Mouse (Mus musculus): Measurements from ENCODE around the gene Bcl7a. TPM values are rescaled to one million over a fixed set of nuclear protein-coding genes. Genes with fewer than 3 reads are reported as not detected.

The Bcl7a gene
- polyA plus RNA-seq, 1 experiment, result 2.3 TPM

DNA sequence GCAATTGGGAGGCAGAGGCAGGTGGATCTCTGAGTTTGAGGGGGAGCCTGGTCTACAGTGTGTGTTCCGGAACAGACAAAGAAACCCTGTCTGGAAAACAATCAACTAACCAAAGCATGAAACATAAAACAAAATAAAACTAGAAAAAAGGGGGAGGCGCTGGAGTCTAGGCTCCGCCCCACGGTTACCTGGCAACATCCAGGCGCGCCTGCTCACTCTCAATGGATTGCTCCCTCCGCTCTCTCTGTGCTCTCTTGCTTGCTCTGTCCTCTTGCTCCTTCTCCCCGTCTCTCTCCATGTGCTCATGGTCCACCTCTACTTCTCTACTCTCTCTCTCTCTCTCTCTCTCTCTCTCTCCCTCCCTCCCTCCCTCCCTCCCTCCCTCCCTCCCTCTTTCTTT is 39.1 kb downstream of the Bcl7a start:
- no peaks in the 10 kb centered on the region for H3K36me3 ChIP-seq (ENCODE audit: control insufficient read depth)
- H3K4me1 ChIP-seq (ENCODE audit: control insufficient read depth), result peaks cover 3% of the 10 kb centered on the region
- no peak for TF ChIP-seq TAL1 (IDR thresholded peaks at IDR 0.05; ENCODE audit: low read length)
- TF ChIP-seq GATA1 (IDR thresholded peaks at IDR 0.05; ENCODE audit: low read length), result no peak
- no peak overlapping the region for H3K4me3 ChIP-seq (replicated peaks)
- peaks cover 3% of the 10 kb centered on the region for H3K9me3 ChIP-seq (ENCODE audit: control insufficient read depth, low read length)
- peaks cover 26% of the 10 kb centered on the region for H3K27me3 ChIP-seq (ENCODE audit: control insufficient read depth)

DNA sequence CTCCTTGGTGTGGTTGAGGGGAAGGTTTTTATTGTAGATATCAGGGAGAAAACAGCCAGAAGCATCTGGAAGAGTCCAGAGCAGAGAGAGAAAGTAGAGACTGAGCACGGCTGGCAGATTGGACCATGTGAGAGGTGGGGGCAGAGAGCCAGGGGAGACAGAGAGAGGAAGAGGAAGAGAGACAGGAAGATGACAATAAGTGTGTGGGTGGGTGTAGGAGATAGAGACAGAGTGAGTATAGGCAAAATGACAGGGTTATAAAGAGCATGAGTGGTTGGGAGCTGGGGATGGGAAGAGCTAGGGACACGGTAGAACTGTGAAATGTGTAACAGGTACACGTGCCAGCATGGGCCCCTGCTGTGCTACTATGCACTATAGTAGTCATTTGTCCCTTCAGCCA is 44.8 kb downstream of the Bcl7a start:
- no peak for TF ChIP-seq TAL1 (IDR thresholded peaks at IDR 0.05; ENCODE audit: low read length)
- TF ChIP-seq GATA1 (IDR thresholded peaks at IDR 0.05; ENCODE audit: low read length), result no peak
- Histone ChIP-seq H3K4me3 (replicated peaks) (no peak overlapping the region), H3K27me3 (ENCODE audit: control insufficient read depth) (peaks cover 16% of the 10 kb centered on the region), H3K4me1 (ENCODE audit: control insufficient read depth) (peaks cover 7% of the 10 kb centered on the region), H3K36me3 (ENCODE audit: control insufficient read depth) (no peaks in the 10 kb centered on the region), H3K9me3 (ENCODE audit: control insufficient read depth, low read length) (peaks cover 3% of the 10 kb centered on the region)

DNA sequence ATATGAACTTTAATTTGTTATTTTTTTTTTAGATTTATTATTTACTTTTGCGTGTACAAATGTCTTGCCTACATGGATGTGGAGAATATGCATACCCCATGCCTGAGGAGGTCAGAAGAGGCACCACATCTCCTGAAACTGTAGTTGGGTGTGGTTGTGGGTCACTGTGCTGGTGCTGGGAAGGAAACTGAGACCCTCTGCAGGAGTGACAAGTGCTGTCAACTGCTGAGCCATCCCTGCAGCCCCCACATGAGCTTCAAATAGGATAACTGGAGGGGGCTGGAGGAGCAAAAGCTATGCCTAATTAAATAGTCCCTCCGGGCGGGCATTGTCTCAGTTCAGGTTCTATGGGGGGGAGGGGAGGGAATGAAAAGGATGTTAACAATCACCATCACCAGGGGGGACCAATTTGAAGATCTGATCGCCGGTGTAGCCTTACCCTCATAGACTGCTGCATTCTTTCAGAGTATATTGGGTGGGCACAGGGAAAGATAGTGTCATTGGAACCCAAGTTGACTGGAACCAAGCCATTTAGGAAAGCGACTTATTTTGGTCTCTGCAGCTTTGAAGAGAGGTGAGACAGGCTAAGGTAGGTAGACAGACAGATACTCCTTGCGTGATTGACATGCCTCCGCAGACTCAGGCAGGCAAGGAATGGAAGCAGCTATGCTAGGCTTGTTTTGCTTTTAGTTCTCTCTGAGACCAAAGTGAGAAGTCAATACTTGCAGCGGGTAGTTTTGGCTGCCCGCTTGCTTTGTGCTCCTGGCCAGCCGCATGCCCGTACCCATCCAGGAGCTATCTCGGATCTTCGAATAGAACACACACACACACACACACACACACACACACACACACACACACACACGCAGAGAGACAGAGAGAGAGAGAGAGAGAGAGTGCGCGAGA is 47.2 kb downstream of the Bcl7a start:
- Histone ChIP-seq H3K4me1 (ENCODE audit: control insufficient read depth) (peaks cover 26% of the 10 kb centered on the region), H3K9me3 (ENCODE audit: control insufficient read depth, low read length) (no peaks in the 10 kb centered on the region), H3K27me3 (ENCODE audit: control insufficient read depth) (peaks cover 11% of the 10 kb centered on the region), H3K4me3 (replicated peaks) (no peak overlapping the region), H3K36me3 (ENCODE audit: control insufficient read depth) (no peaks in the 10 kb centered on the region)
- no peak for TF ChIP-seq TAL1 (IDR thresholded peaks at IDR 0.05; ENCODE audit: low read length)
- TF ChIP-seq GATA1 (IDR thresholded peaks at IDR 0.05; ENCODE audit: low read length), result no peak

DNA sequence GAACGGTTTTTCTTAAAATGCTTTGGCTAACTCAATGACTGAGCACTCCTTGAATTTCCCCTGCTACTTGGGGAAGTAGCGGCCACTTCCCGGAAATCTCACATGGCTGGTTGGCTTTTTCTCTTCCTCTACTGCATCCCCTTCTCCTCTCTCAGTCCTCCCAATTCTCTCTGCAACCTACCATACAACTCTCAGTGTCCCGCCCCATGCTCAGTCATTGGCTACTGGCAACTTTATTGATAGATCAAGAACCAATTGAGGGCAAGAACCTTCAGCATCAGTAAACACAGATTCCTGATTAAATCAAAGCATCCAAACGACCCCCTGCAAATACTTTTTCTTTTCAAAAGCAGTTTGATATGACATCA is 47.8 kb downstream of the Bcl7a start:
- no peak overlapping the region for H3K4me3 ChIP-seq (replicated peaks)
- H3K4me1 ChIP-seq (ENCODE audit: control insufficient read depth), result peaks cover 33% of the 10 kb centered on the region
- no peaks in the 10 kb centered on the region for H3K9me3 ChIP-seq (ENCODE audit: control insufficient read depth, low read length)
- H3K36me3 ChIP-seq (ENCODE audit: control insufficient read depth), result no peaks in the 10 kb centered on the region
- H3K27me3 ChIP-seq (ENCODE audit: control insufficient read depth), result peaks cover 11% of the 10 kb centered on the region
- no peak for TF ChIP-seq TAL1 (IDR thresholded peaks at IDR 0.05; ENCODE audit: low read length)
- TF ChIP-seq GATA1 (IDR thresholded peaks at IDR 0.05; ENCODE audit: low read length), result no peak

DNA sequence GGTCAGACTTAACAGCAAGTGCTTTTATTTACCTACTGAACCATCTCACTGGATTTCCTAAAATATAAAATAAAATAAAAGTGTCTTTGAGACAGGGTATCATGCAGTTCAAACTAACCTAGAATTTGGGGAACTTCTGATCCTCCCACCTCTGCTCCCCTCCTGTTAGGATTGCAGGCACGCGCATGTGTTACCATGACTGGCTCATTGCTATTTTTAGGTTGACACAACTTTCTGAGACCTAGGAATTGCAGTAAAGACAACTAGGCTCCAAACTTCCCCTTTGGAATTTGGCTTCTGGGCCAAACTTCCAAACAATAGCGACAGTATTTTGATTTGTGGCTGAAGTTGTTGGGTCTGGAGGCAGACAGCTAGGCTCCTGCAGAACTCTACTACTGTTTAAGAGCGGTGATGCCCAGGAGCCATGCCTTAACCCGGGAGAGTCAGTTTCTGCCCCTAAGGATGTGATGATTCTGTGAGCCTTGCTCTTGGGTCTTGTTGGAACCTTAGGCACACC is 50.2 kb downstream of the Bcl7a start:
- no peaks in the 10 kb centered on the region for H3K36me3 ChIP-seq (ENCODE audit: control insufficient read depth)
- peak overlapping the region; percentile 83 for H3K4me3 ChIP-seq (replicated peaks)
- H3K4me1 ChIP-seq (ENCODE audit: control insufficient read depth), result peaks cover 46% of the 10 kb centered on the region
- H3K9me3 ChIP-seq (ENCODE audit: control insufficient read depth, low read length), result no peaks in the 10 kb centered on the region
- TF ChIP-seq GATA1 (IDR thresholded peaks at IDR 0.05; ENCODE audit: low read length), result no peak
- no peak for TF ChIP-seq TAL1 (IDR thresholded peaks at IDR 0.05; ENCODE audit: low read length)
- H3K27me3 ChIP-seq (ENCODE audit: control insufficient read depth), result peaks cover 7% of the 10 kb centered on the region

DNA sequence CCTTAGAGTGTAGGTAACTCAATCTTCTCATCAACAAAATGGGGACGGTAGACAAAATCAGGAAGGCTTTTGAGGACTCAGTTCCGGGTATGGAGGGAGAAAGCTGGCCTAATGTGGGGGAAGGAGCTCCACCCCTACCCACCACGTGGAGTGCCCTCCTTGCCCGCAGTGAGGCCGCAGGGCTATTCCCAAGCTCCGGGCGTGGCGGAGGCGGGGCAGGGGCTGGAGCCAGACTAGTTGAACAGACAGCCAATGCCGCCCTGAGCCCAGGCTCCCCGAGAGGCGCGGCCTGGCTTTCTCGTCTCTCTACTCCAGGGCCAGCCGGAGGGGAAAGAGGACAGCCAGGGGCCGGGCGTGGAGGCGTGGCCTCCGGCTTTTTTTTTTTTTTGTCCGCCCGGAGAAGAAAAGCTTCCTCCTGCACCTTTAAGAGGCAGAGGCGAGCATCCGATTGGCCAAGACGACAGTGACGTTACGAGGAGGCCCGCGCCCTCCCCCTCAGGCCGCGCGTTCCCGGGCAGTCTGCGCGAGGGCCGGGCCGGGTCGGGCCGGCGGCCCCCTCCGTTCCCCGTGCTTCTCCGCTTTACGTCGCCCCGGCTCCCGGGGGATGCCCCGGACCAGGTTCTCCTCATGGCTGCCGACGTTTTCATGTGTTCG is 50.8 kb downstream of the Bcl7a start, which contains the start of gene Mlxip:
Mlxip (plus strand) TSS at position 496 of the 654 bp plus-strand sequence.
- TF ChIP-seq GATA1 (IDR thresholded peaks at IDR 0.05; ENCODE audit: low read length), result no peak
- TF ChIP-seq TAL1 (IDR thresholded peaks at IDR 0.05; ENCODE audit: low read length), result no peak
- Histone ChIP-seq H3K27me3 (ENCODE audit: control insufficient read depth) (peaks cover 7% of the 10 kb centered on the region), H3K9me3 (ENCODE audit: control insufficient read depth, low read length) (no peaks in the 10 kb centered on the region), H3K36me3 (ENCODE audit: control insufficient read depth) (no peaks in the 10 kb centered on the region), H3K4me1 (ENCODE audit: control insufficient read depth) (peaks cover 46% of the 10 kb centered on the region), H3K4me3 (replicated peaks) (peak within 1 kb of the TSS; percentile 83)

DNA sequence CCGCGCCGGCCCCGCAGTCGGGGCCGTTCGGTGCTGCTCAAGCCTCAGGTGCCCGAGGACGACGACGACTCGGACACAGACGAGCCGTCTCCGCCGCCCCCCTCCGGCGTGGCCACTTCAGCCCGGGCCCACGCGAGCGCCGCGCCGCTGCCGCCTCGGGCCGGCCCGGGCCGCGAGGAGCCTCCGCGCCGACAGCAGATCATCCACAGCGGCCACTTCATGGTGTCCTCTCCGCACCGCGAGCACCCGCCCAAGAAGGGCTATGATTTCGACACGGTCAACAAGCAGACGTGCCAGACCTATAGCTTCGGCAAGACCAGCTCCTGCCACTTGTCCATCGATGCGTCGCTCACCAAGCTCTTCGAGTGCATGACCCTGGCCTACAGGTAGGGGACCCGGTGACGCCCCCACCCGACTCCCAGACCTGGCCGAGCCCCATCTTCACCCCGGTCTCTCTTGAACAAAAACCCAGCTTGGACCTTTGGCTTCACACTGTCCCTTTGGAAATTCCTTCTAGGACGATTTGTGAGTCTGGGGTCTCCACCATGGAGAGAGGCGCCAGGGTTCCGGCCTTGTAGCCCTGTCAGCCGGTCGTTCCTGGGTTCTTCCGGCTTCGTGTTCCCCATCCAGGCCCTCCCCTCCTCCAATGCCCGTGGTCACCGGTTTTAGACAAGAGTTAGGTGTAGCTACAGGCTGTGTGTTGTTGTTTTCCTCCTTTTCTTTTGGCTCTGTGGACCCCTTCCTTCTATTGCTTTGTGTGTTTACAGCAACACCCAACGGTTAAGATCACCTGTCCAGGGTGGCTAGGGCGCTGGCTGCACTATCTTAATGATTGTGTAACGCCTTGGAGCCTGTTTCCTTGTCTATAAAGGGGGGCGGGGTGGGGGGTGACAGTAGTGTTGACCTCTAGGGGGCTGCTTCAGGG is 51.6 kb downstream of the Bcl7a start:
- Histone ChIP-seq H3K9me3 (ENCODE audit: control insufficient read depth, low read length) (no peaks in the 10 kb centered on the region), H3K27me3 (ENCODE audit: control insufficient read depth) (peaks cover 7% of the 10 kb centered on the region), H3K4me3 (replicated peaks) (peak overlapping the region; percentile 83), H3K36me3 (ENCODE audit: control insufficient read depth) (no peaks in the 10 kb centered on the region), H3K4me1 (ENCODE audit: control insufficient read depth) (peaks cover 46% of the 10 kb centered on the region)
- TF ChIP-seq TAL1 (IDR thresholded peaks at IDR 0.05; ENCODE audit: low read length), result no peak
- TF ChIP-seq GATA1 (IDR thresholded peaks at IDR 0.05; ENCODE audit: low read length), result no peak

DNA sequence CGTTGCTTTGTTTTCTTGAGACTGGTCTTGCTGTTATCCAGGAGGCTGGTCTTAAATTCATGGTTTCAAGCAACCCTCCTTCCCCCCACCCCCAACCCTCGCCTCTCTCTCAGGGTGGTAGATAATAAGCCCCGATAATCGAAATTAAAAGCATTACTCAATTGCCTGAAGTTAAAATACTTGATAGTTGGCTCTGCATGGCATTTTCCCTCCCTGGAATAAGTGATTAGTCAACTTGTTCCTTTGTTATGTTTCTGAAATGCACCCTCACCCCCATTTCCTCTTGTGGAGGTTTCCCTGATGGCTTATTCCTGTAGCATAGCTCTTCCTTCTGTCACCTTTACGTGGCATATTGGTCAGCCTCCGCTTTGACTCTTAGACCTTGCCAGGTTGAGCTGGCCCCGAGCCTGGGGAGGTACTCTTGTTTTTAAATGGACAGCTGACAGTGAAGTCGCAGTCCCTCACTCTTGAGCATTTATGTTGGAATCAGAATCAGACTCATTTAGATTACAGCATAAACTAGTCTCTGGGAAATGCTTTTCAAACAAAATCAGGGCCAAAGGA is 53.3 kb downstream of the Bcl7a start:
- H3K9me3 ChIP-seq (ENCODE audit: control insufficient read depth, low read length), result no peaks in the 10 kb centered on the region
- no peak overlapping the region for H3K4me3 ChIP-seq (replicated peaks)
- H3K4me1 ChIP-seq (ENCODE audit: control insufficient read depth), result peaks cover 39% of the 10 kb centered on the region
- TF ChIP-seq GATA1 (IDR thresholded peaks at IDR 0.05; ENCODE audit: low read length), result no peak
- TF ChIP-seq TAL1 (IDR thresholded peaks at IDR 0.05; ENCODE audit: low read length), result no peak
- no peaks in the 10 kb centered on the region for H3K27me3 ChIP-seq (ENCODE audit: control insufficient read depth)
- no peaks in the 10 kb centered on the region for H3K36me3 ChIP-seq (ENCODE audit: control insufficient read depth)
